Mouse (Mus musculus) inflammation-experienced regulatory T-cells (primary cell): ENCODE data around the gene Ankrd7. TPM values are rescaled to one million over a fixed set of nuclear protein-coding genes. Genes with fewer than 3 reads are reported as not detected.

ENCODE experiments used
- polyA plus RNA-seq, 2 experiments: library from polyadenylated mRNA; unstranded; fragments of 100-300 nt; shearing (Covaris generic); gene quantifications; one replicate each; pipeline ENCODE4 v1.2.1; 2017

Gene Ankrd7
- under 1 TPM in 1 of 2 experiments, not detected in 1; 0.18 TPM for polyA plus RNA-seq

GRCm38 (mm10) chr6:18866018-18866417, at the start of gene Ankrd7:
Gene Ankrd7 (plus strand): TSS chr6:18866318.

GRCm38 (mm10) chr6:18848051-18848701, 17.9 kb upstream of the Ankrd7 start, which contains the start of gene Lsm8:
Gene Lsm8 (plus strand): TSS chr6:18848579.

Other genes starting within 250 kb of the Ankrd7 start
- gene Lsm8, start 17.7 kb upstream of the Ankrd7 start, polyA plus RNA-seq: 10 to 100 TPM; 79.4 to 79.6 TPM